Mouse (Mus musculus) testis, adult 2 months (tissue): ENCODE data around the gene Pin1. TPM values are rescaled to one million over a fixed set of nuclear protein-coding genes. Genes with fewer than 3 reads are reported as not detected.

Experiments
- H3K27ac ChIP-seq: fragments of 200-500 bp; 2 replicates; pipeline ENCODE4 v1.5.1; 2012; ENCODE audit warnings: low read depth, low read length; ENCODE audit not compliant: control insufficient read depth, insufficient read depth
- H3K27me3 ChIP-seq: fragments of 200-500 bp; 2 replicates; pipeline ENCODE4 v1.6.1; 2012; ENCODE audit warnings: mild to moderate bottlenecking, low read length, moderate library complexity; ENCODE audit not compliant: control insufficient read depth, insufficient read depth
- H3K36me3 ChIP-seq: fragments of 200-500 bp; 2 replicates; pipeline ENCODE4 v1.6.1; 2012; ENCODE audit warnings: mild to moderate bottlenecking, low read length; ENCODE audit not compliant: control insufficient read depth, insufficient read depth
- H3K4me1 ChIP-seq: fragments of 200-500 bp; 2 replicates; pipeline ENCODE4 v1.6.1; 2012; ENCODE audit warnings: low read length; ENCODE audit not compliant: control insufficient read depth, insufficient read depth
- H3K4me3 ChIP-seq: fragments of 200-500 bp; 2 replicates; pipeline ENCODE4 v1.5.1; 2012; ENCODE audit warnings: low read depth, mild to moderate bottlenecking, low read length, moderate library complexity, mixed read lengths; ENCODE audit not compliant: control insufficient read depth
- CTCF ChIP-seq: fragments of 200-500 bp; IDR thresholded peaks from 2 replicates; pipeline ENCODE4 v1.5.1; 2012; ENCODE audit warnings: low read depth, mild to moderate bottlenecking, inconsistent platforms, low read length, moderate library complexity; ENCODE audit not compliant: control insufficient read depth, insufficient read depth, insufficient replicate concordance
- POLR2A ChIP-seq: fragments of 200-500 bp; IDR thresholded peaks from 2 replicates; pipeline ENCODE4 v1.6.1; 2012; ENCODE audit warnings: low read depth, mild to moderate bottlenecking, inconsistent platforms, low read length, moderate library complexity; ENCODE audit not compliant: control insufficient read depth
- polyA plus RNA-seq: library from polyadenylated mRNA; depleted of rRNA; stranded (reverse); fragments of >200 nt; gene quantifications from 2 replicates; pipeline ENCODE4 v1.2.3, GENCODE M21; 2012; rRNA removed

The Pin1 gene
- polyA plus RNA-seq, 1 experiment: 17.7 TPM

DNA sequence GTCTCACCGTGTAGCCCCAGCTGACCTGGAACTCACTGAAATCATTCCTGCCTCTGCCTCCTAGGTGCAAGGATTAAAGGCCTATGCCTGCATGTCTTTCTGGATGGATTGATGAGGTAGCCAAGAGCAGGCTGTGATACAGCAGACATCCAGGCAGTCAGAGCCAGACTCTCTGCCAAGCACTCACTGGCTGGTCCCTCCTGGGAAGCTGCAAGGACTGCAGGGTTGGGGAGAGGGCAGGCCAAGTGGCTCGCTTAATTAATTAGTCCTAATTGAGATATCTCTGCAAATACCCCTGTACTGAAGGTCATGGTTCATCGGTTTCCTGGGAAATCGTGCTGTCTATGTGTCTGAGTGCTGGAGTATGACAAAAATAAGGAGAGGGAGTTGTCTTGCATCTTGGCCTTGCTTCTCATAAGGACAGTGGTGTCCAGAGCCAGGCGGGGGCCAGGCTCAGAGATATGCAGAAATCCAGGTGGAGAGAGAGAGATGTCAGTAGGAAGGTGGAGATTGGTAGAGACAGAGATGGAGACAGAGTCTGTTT lies 61.1 kb downstream of the Pin1 start:
- Histone ChIP-seq H3K27me3 (no peaks in the 10 kb centered on the region), H3K4me1 (no peaks in the 10 kb centered on the region), H3K27ac (no peak overlapping the region), H3K4me3 (no peak overlapping the region), H3K36me3 (no peaks in the 10 kb centered on the region)
- TF ChIP-seq POLR2A: no peak

- Histone ChIP-seq H3K27ac (no peak overlapping the region), H3K36me3 (no peaks in the 10 kb centered on the region), H3K27me3 (no peaks in the 10 kb centered on the region), H3K4me3 (no peak overlapping the region), H3K4me1 (no peaks in the 10 kb centered on the region)
- no peak for TF ChIP-seq POLR2A
- no peak for TF ChIP-seq CTCF
Observed at GRCm38 (mm10) chr9:20713478-20713987, 61.6 kb downstream of the Pin1 start.

GRCm38 (mm10) chr9:20715332-20715731 lies 63.4 kb downstream of the Pin1 start:
- H3K4me3 ChIP-seq: no peak overlapping the region
- TF ChIP-seq CTCF: peak; percentile 54; the same call in 1 of the 2 replicates
- no peak for TF ChIP-seq POLR2A
- H3K4me1 ChIP-seq: no peaks in the 10 kb centered on the region
- no peaks in the 10 kb centered on the region for H3K27me3 ChIP-seq
- no peaks in the 10 kb centered on the region for H3K36me3 ChIP-seq
- H3K27ac ChIP-seq: no peak overlapping the region

Other genes starting within 250 kb of the Pin1 start
- 1.5 and 2.3 TPM in 2 replicates for gene Zfp26, start 191.9 kb upstream of the Pin1 start, polyA plus RNA-seq
- 8.8 and 9.4 TPM in 2 replicates for gene Zfp426, start 159.3 kb upstream of the Pin1 start, polyA plus RNA-seq
- gene Zfp266, start 130.7 kb upstream of the Pin1 start, polyA plus RNA-seq: 2.1 and 2.5 TPM in 2 replicates
- 2.4 and 2.8 TPM in 2 replicates for gene Zfp846, start 70.8 kb upstream of the Pin1 start, polyA plus RNA-seq
- gene Ubl5, start 9.2 kb upstream of the Pin1 start, polyA plus RNA-seq: 175 and 241 TPM in 2 replicates
- gene Fbxl12, start 7.3 kb upstream of the Pin1 start, polyA plus RNA-seq: 35.7 and 40.5 TPM in 2 replicates
- gene Olfm2, start 94.3 kb downstream of the Pin1 start, polyA plus RNA-seq: 3.2 and 3.4 TPM in 2 replicates
- 0.62 and 1.0 TPM in 2 replicates for gene Col5a3, start 163.0 kb downstream of the Pin1 start, polyA plus RNA-seq
- not detected in 2 replicates for gene Rdh8, start 166.4 kb downstream of the Pin1 start, polyA plus RNA-seq
- 2.6 and 3.1 TPM in 2 replicates for gene A230050P20Rik, start 216.5 kb downstream of the Pin1 start, polyA plus RNA-seq
- 0.88 and 1.1 TPM in 2 replicates for gene Angptl6, start 227.6 kb downstream of the Pin1 start, polyA plus RNA-seq
- gene Ppan, start 236.1 kb downstream of the Pin1 start, polyA plus RNA-seq: 28.4 and 32.2 TPM in 2 replicates
- gene Eif3g, start 246.5 kb downstream of the Pin1 start, polyA plus RNA-seq: 223 and 282 TPM in 2 replicates